Mouse (Mus musculus) stomach, postnatal 0 days (tissue): ENCODE measurements around the gene Cnst.

Experiments
- CTCF ChIP-seq: IDR thresholded peaks from 2 replicates; pipeline ENCODE4 v1.5.1; 2016; ENCODE audit warnings: antibody characterized with exemption, low read depth, mild to moderate bottlenecking, moderate library complexity
- EP300 ChIP-seq: optimal IDR thresholded peaks from 2 replicates; pipeline ENCODE3; 2016; ENCODE audit warnings: antibody characterized with exemption

GRCm38 (mm10) chr1:179666971-179667370, 120.8 kb downstream of the Cnst start:
- TF ChIP-seq EP300 = no peak
- TF ChIP-seq CTCF = no peak
